Mouse (Mus musculus) stomach, embryonic 16.5 days (tissue): ENCODE data around the gene Dcbld1. TPM values are rescaled to one million over a fixed set of nuclear protein-coding genes. Genes with fewer than 3 reads are reported as not detected.
"Not testable (repeated sequence)": the region's sequence is repeated elsewhere in the genome, so short reads cannot be mapped to it uniquely, and the experiment has no call there.

ENCODE experiments used
- ATAC-seq: fragments of 200-750 bp; cut with Nextera tagmentation; 2 replicates; pipeline ENCODE4 v1.8.0; 2017; ENCODE audit warnings: moderate number of reproducible peaks, moderate TSS enrichment; ENCODE audit not compliant: insufficient read depth, low FRiP score
- H3K27ac ChIP-seq: fragments of 300-500 bp; sonication (generic); 2 replicates; pipeline ENCODE4 v1.5.1; 2014; ENCODE audit warnings: low read length
- H3K27me3 ChIP-seq: fragments of 300-500 bp; sonication (generic); 2 replicates; pipeline ENCODE4 v1.6.1; 2014; ENCODE audit warnings: low read length, control low read depth, mixed read lengths; ENCODE audit not compliant: control insufficient read depth, insufficient read depth
- H3K36me3 ChIP-seq: fragments of 300-500 bp; sonication (generic); 2 replicates; pipeline ENCODE4 v1.6.1; 2014; ENCODE audit warnings: low read length; ENCODE audit not compliant: control insufficient read depth, insufficient read depth
- H3K4me1 ChIP-seq: fragments of 300-500 bp; sonication (generic); 2 replicates; pipeline ENCODE4 v1.6.1; 2014; ENCODE audit warnings: low read length, control low read depth, mixed read lengths; ENCODE audit not compliant: control insufficient read depth, insufficient read depth
- H3K4me2 ChIP-seq: fragments of 300-500 bp; sonication (generic); 2 replicates; pipeline ENCODE4 v1.6.1; 2014; ENCODE audit warnings: low read depth, low read length, mixed read lengths
- H3K4me3 ChIP-seq: fragments of 300-500 bp; sonication (generic); replicated peaks from 2 replicates; pipeline ENCODE4 v1.5.1; 2014; ENCODE audit warnings: mild to moderate bottlenecking, low read length
- H3K9ac ChIP-seq: fragments of 300-500 bp; sonication (generic); 2 replicates; pipeline ENCODE4 v1.6.1; 2014; ENCODE audit warnings: low read length
- H3K9me3 ChIP-seq: fragments of 300-500 bp; sonication (generic); replicated peaks from 2 replicates; pipeline ENCODE4 v1.6.1; 2016; ENCODE audit warnings: low read length, control low read depth; ENCODE audit not compliant: control insufficient read depth
- WGBS: fragments of 180-500 bp; shearing (Covaris S2); extraction: QIAGEN DNeasy Blood & Tissue Kit; methylation state at CpG from one replicate; pipeline ENCODE4 v1.1.7; 2014; 5-methylcytosine and 5-hydroxymethylcytosine counted together
- polyA plus RNA-seq: library from polyadenylated mRNA; unstranded; fragments of >200 nt; fragmentation: Nextera tagmentation; extraction: Ambion mirVana; gene quantifications from 2 replicates; pipeline ENCODE4 v1.2.1, GENCODE M21; 2015

Gene Dcbld1
- polyA plus RNA-seq, 1 experiment from 2014 or later = 33.2 TPM

DNA sequence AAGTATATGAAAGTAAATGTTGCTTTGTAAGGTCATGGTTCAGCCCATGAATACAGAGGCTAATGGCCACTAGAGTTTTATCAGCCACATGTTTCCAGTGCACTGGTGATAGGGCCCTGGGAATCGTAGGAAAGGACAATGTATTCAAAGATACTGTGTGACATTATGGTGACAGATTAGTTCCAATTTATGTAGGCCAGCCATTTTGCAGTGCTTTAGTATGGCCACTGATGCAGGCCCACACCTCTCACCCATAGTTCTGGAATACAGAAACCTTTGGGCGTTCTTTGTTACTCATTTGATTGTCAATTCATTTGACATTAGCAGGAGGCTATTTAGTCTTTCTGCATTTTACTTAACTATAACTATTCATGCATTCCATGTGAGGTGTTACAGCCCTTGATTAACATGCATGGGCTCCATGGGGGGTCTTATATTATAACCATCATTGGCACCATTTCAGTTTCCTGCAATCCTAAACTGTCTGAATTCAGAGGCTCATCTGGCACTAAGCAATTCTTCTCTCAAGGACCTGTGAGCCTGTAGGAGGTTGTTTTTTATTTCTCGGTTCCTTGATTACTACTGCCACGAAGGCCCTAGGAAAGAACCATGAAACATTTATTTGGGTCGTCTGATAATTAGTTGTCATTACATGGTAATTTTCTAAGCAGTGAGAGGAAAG, 54.6 kb downstream of the Dcbld1 start:
- WGBS = 80% methylated on average over 5 of the region's 5 CpGs
- Histone ChIP-seq H3K4me1 (no peaks in the 10 kb centered on the region), H3K27ac (no peak overlapping the region), H3K9ac (no peak overlapping the region), H3K36me3 (no peaks in the 10 kb centered on the region), H3K27me3 (no peaks in the 10 kb centered on the region), H3K9me3 (no peaks in the 10 kb centered on the region), H3K4me2 (no peak overlapping the region), H3K4me3 (no peak overlapping the region)
- ATAC-seq = no peak

DNA sequence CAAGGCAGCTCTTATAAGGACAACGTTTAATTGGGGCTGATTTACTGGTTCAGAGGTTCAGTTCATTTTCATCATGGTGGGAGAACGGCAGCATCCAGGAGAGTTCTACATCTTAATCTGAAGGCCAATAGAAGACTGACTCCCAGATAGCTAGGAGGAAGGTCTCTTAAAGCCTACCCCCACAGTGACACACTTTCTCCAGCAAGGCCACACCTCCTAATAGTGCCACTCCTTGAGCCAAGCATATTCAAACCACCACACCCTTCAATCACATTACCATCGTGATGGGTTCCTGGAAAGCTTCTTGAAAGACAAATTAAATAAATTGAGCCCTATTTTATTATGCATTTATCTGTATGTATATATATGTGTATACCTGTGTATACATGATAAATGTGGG, 55.8 kb downstream of the Dcbld1 start:
- 75% methylated on average over 3 of the region's 3 CpGs for WGBS
- Histone ChIP-seq H3K4me1 (no peaks in the 10 kb centered on the region), H3K9ac (no peak overlapping the region), H3K36me3 (no peaks in the 10 kb centered on the region), H3K4me3 (no peak overlapping the region), H3K27me3 (no peaks in the 10 kb centered on the region), H3K4me2 (no peak overlapping the region), H3K27ac (no peak overlapping the region), H3K9me3 (no peaks in the 10 kb centered on the region)
- no peak for ATAC-seq

DNA sequence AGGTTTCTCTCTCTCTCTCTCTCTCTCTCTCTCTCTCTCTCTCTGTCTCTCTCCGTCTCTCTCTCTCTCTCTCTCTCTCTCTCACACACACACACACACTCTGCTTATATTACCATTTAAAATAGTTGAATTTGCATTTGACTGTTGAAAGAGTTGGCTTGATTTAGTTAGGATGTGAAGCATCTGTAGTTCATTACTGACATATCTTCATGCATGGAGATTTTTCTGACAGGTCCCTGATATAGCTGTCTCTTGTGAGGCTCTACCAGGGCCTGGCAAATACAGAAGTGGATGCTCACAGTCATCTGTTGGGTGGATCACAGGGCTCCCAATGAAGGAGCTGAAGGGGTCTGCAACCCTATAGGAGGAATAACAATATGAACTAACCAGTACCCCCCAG, 59.0 kb downstream of the Dcbld1 start:
- not testable (repeated sequence) for H3K27ac ChIP-seq, H3K4me2 ChIP-seq, H3K9me3 ChIP-seq, ATAC-seq, H3K36me3 ChIP-seq, H3K27me3 ChIP-seq, H3K4me1 ChIP-seq, H3K9ac ChIP-seq, H3K4me3 ChIP-seq
- 67% methylated on average over 1 of the region's 1 CpGs for WGBS

DNA sequence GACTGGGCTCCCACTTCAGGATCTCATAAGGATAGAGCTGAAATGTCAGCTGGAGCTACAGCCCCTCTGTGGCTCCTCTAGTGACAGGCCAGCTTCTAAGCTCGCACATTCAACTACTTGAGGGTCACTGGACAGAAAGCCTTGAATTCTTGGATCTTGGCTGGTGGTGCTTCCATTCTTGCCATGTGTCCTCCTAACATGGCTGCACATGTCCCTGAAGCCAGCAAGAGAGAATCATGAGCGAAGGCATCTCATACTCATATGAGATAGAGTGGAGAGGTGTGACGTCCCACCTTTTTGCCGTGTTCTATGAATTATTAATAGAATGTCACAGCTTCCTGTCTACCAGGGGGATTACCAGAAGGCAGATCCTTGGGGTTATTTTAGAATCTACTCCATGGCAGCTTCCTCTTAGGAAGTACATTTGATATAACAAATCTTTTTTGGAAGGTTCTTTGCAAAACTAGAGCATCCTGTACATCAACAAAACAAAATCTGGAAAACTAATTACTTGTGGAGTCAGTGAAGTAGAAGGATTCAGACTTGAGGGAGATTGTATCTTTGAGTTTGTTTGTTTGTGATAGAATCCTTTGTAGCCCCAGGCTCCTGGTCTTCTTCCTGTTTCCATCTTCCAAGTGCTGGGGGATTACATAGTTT, 60.6 kb downstream of the Dcbld1 start:
- no peaks in the 10 kb centered on the region for H3K27me3 ChIP-seq
- no peak for ATAC-seq
- no peak overlapping the region for H3K4me2 ChIP-seq
- no peaks in the 10 kb centered on the region for H3K4me1 ChIP-seq
- no peak overlapping the region for H3K4me3 ChIP-seq
- H3K36me3 ChIP-seq = no peaks in the 10 kb centered on the region
- no peak overlapping the region for H3K27ac ChIP-seq
- no peak overlapping the region for H3K9ac ChIP-seq
- H3K9me3 ChIP-seq = no peaks in the 10 kb centered on the region
- 78% methylated on average over 4 of the region's 4 CpGs for WGBS

DNA sequence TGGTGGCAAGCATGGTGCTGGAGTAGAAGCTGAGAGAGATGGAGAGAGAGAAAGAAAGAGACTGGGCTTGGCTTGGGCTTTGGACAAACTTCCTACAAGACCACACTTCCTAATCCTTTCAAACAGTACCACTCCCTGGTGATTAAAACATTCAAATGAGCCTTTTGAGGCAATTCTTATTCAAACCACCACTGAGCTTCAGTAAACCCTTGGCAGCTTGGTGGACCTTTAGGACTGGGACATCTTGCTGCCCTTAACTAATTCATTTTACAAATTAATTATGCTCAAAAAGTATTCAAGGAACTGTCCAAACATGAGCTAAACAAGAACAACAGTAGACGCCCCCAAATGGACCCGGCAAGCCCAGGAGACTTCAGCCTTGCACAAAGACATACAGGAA, 62.5 kb downstream of the Dcbld1 start:
- Histone ChIP-seq H3K27ac (no peak overlapping the region), H3K9me3 (no peaks in the 10 kb centered on the region), H3K9ac (no peak overlapping the region), H3K4me3 (no peak overlapping the region), H3K4me2 (no peak overlapping the region), H3K4me1 (no peaks in the 10 kb centered on the region), H3K36me3 (no peaks in the 10 kb centered on the region), H3K27me3 (no peaks in the 10 kb centered on the region)
- WGBS = 92% methylated on average over 2 of the region's 2 CpGs
- ATAC-seq = no peak

DNA sequence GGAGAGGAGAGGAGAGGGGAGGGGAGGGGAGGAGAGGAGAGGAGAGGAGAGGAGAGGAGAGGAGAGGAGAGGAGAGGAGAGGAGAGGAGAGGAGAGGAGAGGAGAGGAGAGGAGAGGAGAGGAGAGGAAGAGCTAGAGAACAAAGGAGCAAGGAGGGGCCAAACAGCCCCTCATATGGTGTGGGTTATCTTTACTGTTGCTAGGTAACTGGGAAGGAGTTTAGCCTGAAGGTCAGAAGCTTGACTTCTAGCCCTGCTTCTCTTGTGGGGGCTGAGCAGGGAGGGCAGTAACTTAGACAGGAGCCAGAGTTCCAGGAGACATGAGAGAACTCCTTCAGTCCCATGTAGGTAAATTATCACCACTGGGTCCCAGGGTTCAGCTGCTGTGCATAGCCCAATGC, 65.1 kb downstream of the Dcbld1 start:
- H3K27ac ChIP-seq, H3K4me3 ChIP-seq, ATAC-seq, H3K4me1 ChIP-seq, H3K4me2 ChIP-seq, H3K36me3 ChIP-seq, H3K9ac ChIP-seq, H3K27me3 ChIP-seq, H3K9me3 ChIP-seq: not testable (repeated sequence)

DNA sequence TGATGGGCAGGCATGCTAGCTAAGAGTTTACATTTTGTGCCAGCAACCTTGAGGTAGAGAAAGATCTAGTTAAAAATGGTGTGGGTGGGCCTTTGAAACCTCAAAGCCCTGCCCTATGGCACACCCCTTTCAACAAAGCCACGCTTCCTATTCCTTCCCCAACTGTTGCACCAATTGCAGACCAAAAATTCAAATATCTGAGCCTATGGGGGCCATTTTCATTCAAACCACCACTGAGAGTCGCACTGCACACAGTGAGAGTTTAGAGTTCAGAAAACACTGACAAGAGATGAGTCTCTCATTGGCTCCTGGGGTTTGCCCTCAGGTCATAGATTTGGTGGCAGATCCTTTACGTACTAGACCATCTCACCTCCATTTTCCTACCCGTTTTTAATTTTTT, 68.3 kb downstream of the Dcbld1 start:
- H3K4me1 ChIP-seq = no peaks in the 10 kb centered on the region
- no peaks in the 10 kb centered on the region for H3K9me3 ChIP-seq
- 88% methylated on average over 4 of the region's 4 CpGs for WGBS
- no peak overlapping the region for H3K9ac ChIP-seq
- peaks cover 3% of the 10 kb centered on the region; the same call in 1 of the 2 replicates for H3K36me3 ChIP-seq
- H3K4me2 ChIP-seq = no peak overlapping the region
- ATAC-seq = no peak
- no peak overlapping the region for H3K4me3 ChIP-seq
- no peak overlapping the region for H3K27ac ChIP-seq
- no peaks in the 10 kb centered on the region for H3K27me3 ChIP-seq

DNA sequence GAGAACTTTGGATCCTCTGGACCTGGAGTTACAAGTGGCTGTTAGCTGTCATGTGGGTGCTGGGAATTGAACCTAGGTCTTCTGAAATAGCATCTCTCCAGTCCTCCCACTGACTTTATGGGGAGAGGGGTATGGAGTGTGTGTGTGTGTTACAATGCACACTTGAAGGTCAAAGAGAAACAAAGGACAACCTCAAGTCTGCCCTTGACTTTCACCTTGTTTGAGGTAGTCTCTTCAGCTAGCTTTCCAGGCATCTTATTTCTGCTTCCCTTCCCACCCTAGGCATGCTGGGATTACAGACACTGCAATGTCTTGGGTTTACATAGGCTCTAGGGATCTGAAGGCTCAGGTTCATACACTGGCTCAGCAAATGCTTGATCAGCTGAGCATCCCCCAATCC, 68.9 kb downstream of the Dcbld1 start:
- H3K4me1 ChIP-seq = no peaks in the 10 kb centered on the region

DNA sequence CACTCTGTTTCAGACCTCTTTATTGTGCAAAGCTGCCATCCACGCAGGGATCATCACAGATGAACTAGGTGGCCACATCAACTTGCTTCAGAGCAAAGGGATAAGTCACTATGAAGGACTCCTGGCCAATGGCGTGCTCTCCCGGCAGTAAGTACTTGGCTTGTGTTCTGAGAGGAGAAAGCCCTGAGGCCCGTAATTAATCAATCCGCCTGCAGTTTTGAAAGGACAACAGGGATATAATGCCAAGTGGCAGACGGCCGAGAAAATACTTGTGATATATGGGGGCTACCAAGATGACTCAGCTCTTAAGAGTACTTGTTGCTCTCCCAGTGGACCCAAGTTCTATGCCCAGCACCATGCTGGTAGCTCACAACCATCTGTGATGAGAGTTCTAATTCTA, 71.2 kb downstream of the Dcbld1 start:
- H3K4me1 ChIP-seq = no peaks in the 10 kb centered on the region
- H3K4me3 ChIP-seq = no peak overlapping the region
- peaks cover 3% of the 10 kb centered on the region; the same call in 1 of the 2 replicates for H3K36me3 ChIP-seq
- WGBS = 73% methylated on average over 7 of the region's 7 CpGs
- no peak for ATAC-seq
- H3K27me3 ChIP-seq = no peaks in the 10 kb centered on the region
- no peak overlapping the region for H3K4me2 ChIP-seq
- no peak overlapping the region for H3K9ac ChIP-seq
- H3K27ac ChIP-seq = no peak overlapping the region
- no peaks in the 10 kb centered on the region for H3K9me3 ChIP-seq

More for the DNA sequence above, 68.9 kb downstream of the Dcbld1 start:
- ATAC-seq = no peak
- H3K9me3 ChIP-seq = no peaks in the 10 kb centered on the region
- no peak overlapping the region for H3K4me2 ChIP-seq
- peaks cover 3% of the 10 kb centered on the region; the same call in 1 of the 2 replicates for H3K36me3 ChIP-seq
- H3K27me3 ChIP-seq = no peaks in the 10 kb centered on the region
- no peak overlapping the region for H3K27ac ChIP-seq
- H3K4me3 ChIP-seq = no peak overlapping the region
- H3K9ac ChIP-seq = no peak overlapping the region
